In the genomic region with DNA sequence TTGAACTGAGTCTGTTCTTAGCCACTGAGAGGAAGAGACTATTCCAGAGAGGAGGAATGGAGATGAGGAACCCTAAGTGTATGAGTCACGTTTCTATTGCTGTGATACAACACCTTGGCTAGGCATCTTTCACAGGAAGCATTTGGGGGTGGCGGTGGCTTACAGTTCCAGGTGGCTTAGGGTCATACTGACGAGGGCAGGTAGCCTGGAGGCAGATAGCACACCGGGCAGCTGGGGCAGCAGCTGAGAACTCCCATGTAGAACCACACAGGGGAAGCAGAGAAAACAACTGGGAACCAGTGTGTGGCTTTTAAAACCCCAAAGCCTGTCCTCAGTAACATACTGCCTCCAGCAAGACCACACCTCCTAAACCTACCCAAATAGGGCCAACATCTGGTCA, we compare ENCODE assay signal across 32 mouse cellular contexts.
"Had no signal": no experiment of that assay in that cellular context is flagged by ENCODE, and none has a peak within 500 bp of the region (broad histone marks: within the 10 kb centered on the region; RNA-seq: fewer than 3 reads in every experiment).

No protein-coding gene starts in this region.

- H3K27me3 ChIP-seq: limb, embryonic 12.5 days; limb, embryonic 13.5 days; limb, embryonic 15.5 days; liver, embryonic 13.5 days; liver, embryonic 15.5 days; lung, embryonic 15.5 days; megakaryocyte, embryonic 14.5 days; midbrain, embryonic 12.5 days; midbrain, embryonic 15.5 days; neural tube, embryonic 12.5 days; neural tube, embryonic 13.5 days had no signal

- DNase-seq: left cerebral cortex, postnatal 4 days; liver; liver, embryonic 13.5 days; liver, postnatal 0 days; lung, adult 18-20 months; lung, adult 2 months; lung, embryonic 14.5 days; lung, postnatal 10 days; lung, postnatal 14 days; lung, postnatal 36 days; lung, postnatal 4 days; midbrain, embryonic 14.5 days had no signal

- H3K9me3 ChIP-seq: limb, embryonic 10.5 days; limb, embryonic 12.5 days; limb, embryonic 13.5 days; limb, embryonic 15.5 days; liver, embryonic 12.5 days; liver, embryonic 13.5 days; liver, embryonic 15.5 days; lung, embryonic 15.5 days; megakaryocyte, embryonic 14.5 days; midbrain, embryonic 10.5 days; midbrain, embryonic 12.5 days; midbrain, embryonic 15.5 days; neural tube, embryonic 12.5 days; neural tube, embryonic 13.5 days had no signal

- H3K27ac ChIP-seq: limb, embryonic 10.5 days; limb, embryonic 12.5 days; limb, embryonic 13.5 days; limb, embryonic 15.5 days; liver, embryonic 12.5 days; liver, embryonic 13.5 days; liver, embryonic 14.5 days; liver, embryonic 15.5 days; lung, embryonic 15.5 days; macrophage; midbrain, embryonic 10.5 days; midbrain, embryonic 12.5 days; midbrain, embryonic 15.5 days; neural tube, embryonic 12.5 days; neural tube, embryonic 13.5 days had no signal

- H3K36me3 ChIP-seq: limb, embryonic 10.5 days; limb, embryonic 12.5 days; limb, embryonic 13.5 days; limb, embryonic 15.5 days; liver, embryonic 12.5 days; liver, embryonic 13.5 days; liver, embryonic 15.5 days; lung, embryonic 15.5 days; midbrain, embryonic 10.5 days; midbrain, embryonic 12.5 days; midbrain, embryonic 15.5 days; neural tube, embryonic 12.5 days; neural tube, embryonic 13.5 days had no signal

- H3K4me3 ChIP-seq: limb, embryonic 10.5 days; limb, embryonic 12.5 days; limb, embryonic 13.5 days; limb, embryonic 15.5 days; liver, embryonic 12.5 days; liver, embryonic 13.5 days; liver, embryonic 15.5 days; lung, embryonic 15.5 days; midbrain, embryonic 10.5 days; midbrain, embryonic 12.5 days; midbrain, embryonic 15.5 days; myocyte; neural tube, embryonic 12.5 days; neural tube, embryonic 13.5 days had no signal

- H3K4me2 ChIP-seq: limb, embryonic 12.5 days; limb, embryonic 13.5 days; limb, embryonic 15.5 days; liver, embryonic 11.5 days; liver, embryonic 12.5 days; liver, embryonic 13.5 days; liver, embryonic 15.5 days; lung, embryonic 14.5 days; lung, embryonic 15.5 days; midbrain, embryonic 11.5 days; midbrain, embryonic 12.5 days; midbrain, embryonic 15.5 days; neural tube, embryonic 12.5 days; neural tube, embryonic 13.5 days had no signal

- ATAC-seq: liver, embryonic 12.5 days; liver, postnatal 0 days; lung, postnatal 0 days; midbrain, embryonic 15.5 days; midbrain, embryonic 16.5 days had no signal

- H3K9ac ChIP-seq: limb, embryonic 12.5 days; limb, embryonic 13.5 days; limb, embryonic 15.5 days; liver, embryonic 12.5 days; liver, embryonic 13.5 days; liver, embryonic 14.5 days; liver, embryonic 15.5 days; liver, postnatal 0 days; lung, embryonic 14.5 days; lung, embryonic 15.5 days; midbrain, embryonic 12.5 days; midbrain, embryonic 15.5 days; neural tube, embryonic 12.5 days; neural tube, embryonic 13.5 days had no signal
